Mouse (Mus musculus): Measurements from ENCODE around the gene Tmem186. TPM values are rescaled to one million over a fixed set of nuclear protein-coding genes. Genes with fewer than 3 reads are reported as not detected.

The Tmem186 gene
- total and polyA plus RNA-seq, 2 experiments = 6.5 to 8.7 TPM

DNA sequence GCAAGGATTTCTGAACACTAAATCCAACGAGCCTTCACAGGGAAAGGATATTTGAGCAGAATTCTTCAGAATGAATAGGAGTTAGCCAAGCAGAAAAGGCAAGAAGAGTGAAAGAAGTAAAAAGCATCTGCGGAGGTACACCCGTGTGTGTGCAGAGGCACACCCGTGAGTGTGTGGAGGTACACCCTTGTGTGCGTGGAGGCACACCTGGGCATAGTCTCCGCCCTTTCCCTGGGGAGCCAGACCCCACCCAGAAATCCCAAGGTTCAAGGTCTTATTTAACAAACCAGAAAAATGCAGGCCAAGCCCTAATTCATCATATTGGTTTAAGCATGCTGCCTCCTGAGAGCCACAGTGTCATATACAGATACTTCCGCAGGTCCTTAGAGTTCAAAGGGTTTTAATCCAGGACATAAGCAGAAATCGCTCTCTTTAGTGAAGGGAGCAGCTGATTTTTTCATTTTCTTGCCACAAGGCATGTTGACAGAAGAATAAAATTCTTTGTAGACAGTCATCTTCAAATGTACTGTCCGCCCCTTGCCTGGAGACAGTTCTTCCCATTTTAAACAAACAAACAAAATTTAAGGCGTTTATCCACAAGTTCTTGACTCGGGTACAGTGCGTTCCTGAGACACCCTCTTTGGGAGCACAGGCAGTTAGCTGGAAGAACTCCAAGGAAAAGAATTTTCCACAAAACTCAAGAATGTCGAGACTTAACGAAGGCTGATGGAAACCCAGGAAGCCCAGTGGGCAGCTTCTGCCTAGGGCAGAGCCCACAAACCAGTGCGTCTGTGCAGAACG, 17.0 kb downstream of the Tmem186 start:
- 76% methylated on average over 16 of the region's 16 CpGs for WGBS
- no peak for TF ChIP-seq POLR2A (IDR thresholded peaks at IDR 0.05; ENCODE audit: extremely low read depth, insufficient read depth, low read length)
- TF ChIP-seq CTCF (IDR thresholded peaks at IDR 0.05; ENCODE audit: low read depth, low read length) = no peak
- Histone ChIP-seq H3K79me2 (ENCODE audit: control insufficient read depth, insufficient read depth, low read length) (no peaks in the 10 kb centered on the region), H3K36me3 (ENCODE audit: control insufficient read depth, insufficient read depth, low read length) (peaks cover 8% of the 10 kb centered on the region; the same call in 1 of the 2 replicates), H3K4me1 (ENCODE audit: control insufficient read depth, insufficient read depth, low read length) (no peaks in the 10 kb centered on the region), H3K9ac (ENCODE audit: low read depth, low read length) (no peak overlapping the region), H3K27me3 (ENCODE audit: control insufficient read depth, insufficient read depth, low read length) (no peaks in the 10 kb centered on the region), H3K4me3 (ENCODE audit: insufficient read depth, low read depth, low read length) (no peak overlapping the region), H3K27ac (replicated peaks; ENCODE audit: insufficient read depth, low read depth, low read length) (no peak overlapping the region)
- DNase-seq (ENCODE audit: extremely low read depth, low read depth, low spot score) = no peak

DNA sequence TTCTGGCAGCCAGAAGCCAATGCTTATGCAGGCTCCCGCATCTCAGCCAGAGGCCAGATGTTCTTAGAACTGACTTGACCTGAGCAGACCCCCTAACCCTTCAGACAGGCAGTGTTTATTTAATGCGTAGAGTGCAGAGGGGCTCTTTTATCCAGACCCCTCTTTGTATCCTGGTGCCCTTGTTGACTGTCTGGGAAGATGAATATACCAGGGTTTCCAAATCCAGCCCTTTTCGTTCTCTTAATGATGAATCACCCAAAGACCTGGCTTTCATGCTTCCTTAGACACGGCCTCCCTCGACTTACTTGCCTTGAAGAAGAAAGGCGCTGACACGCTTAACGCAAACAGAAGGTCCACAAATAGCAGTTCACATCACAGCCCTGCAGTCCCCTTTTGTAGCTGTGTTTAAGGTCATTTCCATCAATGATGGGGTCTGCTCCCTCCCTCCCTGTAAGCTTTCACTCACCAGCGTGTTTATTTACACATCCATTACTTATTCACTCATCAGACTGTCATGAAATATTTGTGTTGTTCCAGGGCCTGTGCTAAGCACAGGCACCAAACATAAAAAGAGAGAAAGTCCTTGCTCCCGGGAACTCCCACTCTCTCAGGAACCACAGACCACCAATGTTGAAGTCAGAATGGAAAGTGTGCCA, 17.7 kb downstream of the Tmem186 start:
- Histone ChIP-seq H3K4me1 (ENCODE audit: control insufficient read depth, insufficient read depth, low read length) (no peaks in the 10 kb centered on the region), H3K27me3 (ENCODE audit: control insufficient read depth, insufficient read depth, low read length) (no peaks in the 10 kb centered on the region), H3K36me3 (ENCODE audit: control insufficient read depth, insufficient read depth, low read length) (peaks cover 10% of the 10 kb centered on the region), H3K4me3 (ENCODE audit: insufficient read depth, low read depth, low read length) (no peak overlapping the region), H3K79me2 (ENCODE audit: control insufficient read depth, insufficient read depth, low read length) (no peaks in the 10 kb centered on the region), H3K9ac (ENCODE audit: low read depth, low read length) (no peak overlapping the region), H3K27ac (replicated peaks; ENCODE audit: insufficient read depth, low read depth, low read length) (no peak overlapping the region)
- TF ChIP-seq POLR2A (IDR thresholded peaks at IDR 0.05; ENCODE audit: extremely low read depth, insufficient read depth, low read length) = no peak
- no peak for TF ChIP-seq CTCF (IDR thresholded peaks at IDR 0.05; ENCODE audit: low read depth, low read length)
- DNase-seq (ENCODE audit: extremely low read depth, low read depth, low spot score) = no peak
- WGBS = 61% methylated on average over 10 of the region's 10 CpGs

- H3K27me3 ChIP-seq (ENCODE audit: control insufficient read depth, insufficient read depth, low read length) = no peaks in the 10 kb centered on the region
- no peaks in the 10 kb centered on the region for H3K79me2 ChIP-seq (ENCODE audit: control insufficient read depth, insufficient read depth, low read length)
- H3K36me3 ChIP-seq (ENCODE audit: control insufficient read depth, insufficient read depth, low read length) = peaks cover 38% of the 10 kb centered on the region
- no peak overlapping the region for H3K9ac ChIP-seq (ENCODE audit: low read depth, low read length)
- H3K4me1 ChIP-seq (ENCODE audit: control insufficient read depth, insufficient read depth, low read length) = no peaks in the 10 kb centered on the region
- WGBS = 87% methylated on average over 3 of the region's 3 CpGs
- no peak for DNase-seq (ENCODE audit: extremely low read depth, low read depth, low spot score)
- TF ChIP-seq POLR2A (IDR thresholded peaks at IDR 0.05; ENCODE audit: extremely low read depth, insufficient read depth, low read length) = no peak
- TF ChIP-seq CTCF (IDR thresholded peaks at IDR 0.05; ENCODE audit: low read depth, low read length) = no peak
- no peak overlapping the region for H3K27ac ChIP-seq (replicated peaks; ENCODE audit: insufficient read depth, low read depth, low read length)
- no peak overlapping the region for H3K4me3 ChIP-seq (ENCODE audit: insufficient read depth, low read depth, low read length)
These were observed 24.1 kb downstream of the Tmem186 start for GRCm38 (mm10) chr16:8613447-8613846.

GRCm38 (mm10) chr16:8613039-8613438, 24.5 kb downstream of the Tmem186 start:
- no peak for TF ChIP-seq CTCF (IDR thresholded peaks at IDR 0.05; ENCODE audit: low read depth, low read length)
- TF ChIP-seq POLR2A (IDR thresholded peaks at IDR 0.05; ENCODE audit: extremely low read depth, insufficient read depth, low read length) = no peak
- DNase-seq (ENCODE audit: extremely low read depth, low read depth, low spot score) = no peak
- no peaks in the 10 kb centered on the region for H3K4me1 ChIP-seq (ENCODE audit: control insufficient read depth, insufficient read depth, low read length)
- 85% methylated on average over 4 of the region's 4 CpGs for WGBS
- no peak overlapping the region for H3K27ac ChIP-seq (replicated peaks; ENCODE audit: insufficient read depth, low read depth, low read length)
- no peaks in the 10 kb centered on the region for H3K79me2 ChIP-seq (ENCODE audit: control insufficient read depth, insufficient read depth, low read length)
- no peak overlapping the region for H3K9ac ChIP-seq (ENCODE audit: low read depth, low read length)
- H3K27me3 ChIP-seq (ENCODE audit: control insufficient read depth, insufficient read depth, low read length) = no peaks in the 10 kb centered on the region
- H3K4me3 ChIP-seq (ENCODE audit: insufficient read depth, low read depth, low read length) = no peak overlapping the region
- peaks cover 38% of the 10 kb centered on the region for H3K36me3 ChIP-seq (ENCODE audit: control insufficient read depth, insufficient read depth, low read length)

- H3K79me2 ChIP-seq (ENCODE audit: control insufficient read depth, insufficient read depth, low read length) = no peaks in the 10 kb centered on the region
- TF ChIP-seq POLR2A (IDR thresholded peaks at IDR 0.05; ENCODE audit: extremely low read depth, insufficient read depth, low read length) (no peak), CTCF (IDR thresholded peaks at IDR 0.05; ENCODE audit: low read depth, low read length) (no peak)
- H3K9ac ChIP-seq (ENCODE audit: low read depth, low read length) = no peak overlapping the region
- WGBS = 88% methylated on average over 8 of the region's 8 CpGs
- H3K4me1 ChIP-seq (ENCODE audit: control insufficient read depth, insufficient read depth, low read length) = no peaks in the 10 kb centered on the region
- DNase-seq (ENCODE audit: extremely low read depth, low read depth, low spot score) = no peak
- H3K36me3 ChIP-seq (ENCODE audit: control insufficient read depth, insufficient read depth, low read length) = peaks cover 40% of the 10 kb centered on the region
- H3K27ac ChIP-seq (replicated peaks; ENCODE audit: insufficient read depth, low read depth, low read length) = no peak overlapping the region
- no peaks in the 10 kb centered on the region for H3K27me3 ChIP-seq (ENCODE audit: control insufficient read depth, insufficient read depth, low read length)
- H3K4me3 ChIP-seq (ENCODE audit: insufficient read depth, low read depth, low read length) = no peak overlapping the region
These were observed 25.1 kb downstream of the Tmem186 start for GRCm38 (mm10) chr16:8612214-8613005.

All from liver, adult 2 months (tissue).